Mouse (Mus musculus) skeletal muscle tissue, adult 2 months (tissue): ENCODE results near the gene Gm14226.
"Not testable (repeated sequence)": the region's sequence is repeated elsewhere in the genome, so short reads cannot be mapped to it uniquely, and the experiment has no call there.

Experiments
- DNase-seq: peaks from one replicate; pipeline ENCODE4 v3.0.0-alpha.2; 2012; ENCODE audit warnings: low read depth, low spot score

Gene Gm14226

DNA sequence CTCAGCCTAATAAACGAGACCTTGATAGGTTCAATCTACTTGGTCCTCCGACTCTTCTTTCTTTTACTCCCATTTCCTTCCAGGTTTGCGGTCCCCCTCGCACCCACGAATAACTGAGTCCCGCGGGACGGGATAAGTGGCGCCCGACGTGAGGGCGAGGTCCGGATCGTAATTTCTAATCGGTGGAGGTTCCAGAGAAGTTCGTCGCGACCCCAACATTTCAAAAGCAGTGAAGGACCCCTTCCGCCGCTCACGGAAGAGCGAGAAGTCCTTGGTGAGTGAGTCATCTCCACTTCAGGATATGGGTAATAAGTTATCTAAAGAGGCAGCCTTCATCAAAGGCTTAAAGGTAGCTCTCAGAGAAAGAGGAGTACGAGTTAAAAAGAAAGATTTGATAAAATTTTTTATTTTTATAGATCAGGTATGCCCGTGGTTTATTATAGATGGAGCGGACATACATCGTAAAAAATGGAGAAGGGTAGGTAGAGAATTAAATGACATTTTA is at the start of gene Gm14226:
Gene Gm14226 (plus strand): TSS at position 16 of the 505 bp plus-strand sequence.
- DNase-seq: not testable (repeated sequence)

- not testable (repeated sequence) for DNase-seq
Measured at GRCm38 (mm10) chr2:154969740-154970397, 48.2 kb upstream of the Gm14226 start.

DNA sequence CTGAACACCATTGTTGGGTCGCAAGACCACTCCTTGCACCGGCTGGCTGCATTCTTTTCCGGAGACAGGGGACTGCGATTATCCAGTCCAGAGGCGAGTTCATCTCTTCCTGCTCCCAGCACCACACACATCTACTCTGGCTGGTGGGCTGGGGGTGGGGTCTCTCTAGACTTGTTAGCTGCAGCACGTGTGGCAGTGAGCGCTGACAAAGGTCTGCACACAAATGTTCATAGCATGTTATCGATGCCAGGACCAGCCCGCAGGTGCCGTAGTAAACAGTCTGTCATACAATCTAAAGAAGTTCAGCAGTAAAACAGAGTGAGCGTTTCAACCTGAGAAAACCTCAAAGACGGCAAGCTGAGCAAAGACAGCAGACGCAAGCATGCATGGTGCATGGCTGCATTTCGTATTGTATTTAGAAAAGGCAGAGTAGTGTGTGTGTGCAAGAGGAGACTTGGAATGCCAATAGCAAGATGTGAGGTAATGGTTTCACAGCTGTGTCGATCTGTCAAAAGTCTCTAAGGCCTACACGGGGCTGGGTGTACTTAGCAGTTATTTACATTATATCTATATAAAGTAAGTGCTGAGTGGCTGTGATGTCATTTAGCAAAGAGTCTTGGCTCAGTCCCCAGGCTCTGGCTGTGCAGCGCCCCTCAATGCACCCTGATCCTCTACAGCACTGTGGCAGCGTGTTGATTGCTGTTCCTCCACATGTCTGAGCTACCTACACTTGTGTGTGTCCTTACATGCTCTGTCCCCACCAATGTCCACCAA is 46.0 kb upstream of the Gm14226 start:
- no peak for DNase-seq

- no peak for DNase-seq
Measured at GRCm38 (mm10) chr2:154972981-154973380, 45.1 kb upstream of the Gm14226 start.

GRCm38 (mm10) chr2:154986609-154987008 is 31.5 kb upstream of the Gm14226 start:
- DNase-seq: no peak

DNA sequence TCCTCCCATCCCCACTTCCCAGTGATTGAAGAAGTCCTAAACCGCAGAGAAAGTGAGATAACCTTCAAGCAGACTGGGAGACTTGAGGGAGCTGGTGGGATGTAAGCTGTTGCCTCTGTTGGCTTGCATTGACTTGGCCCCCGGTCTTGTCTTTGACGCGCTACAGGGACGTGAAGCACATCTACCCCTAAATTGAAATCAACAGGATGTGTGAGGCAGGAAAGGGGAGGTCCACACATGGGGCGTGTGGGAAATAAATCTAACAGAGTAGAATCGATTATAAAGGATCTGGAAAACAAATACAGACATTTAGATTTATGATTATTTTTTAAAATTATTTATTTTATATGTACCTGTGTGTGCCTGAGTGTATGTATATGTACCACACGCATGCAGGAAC is 26.7 kb upstream of the Gm14226 start:
- DNase-seq: no peak

DNA sequence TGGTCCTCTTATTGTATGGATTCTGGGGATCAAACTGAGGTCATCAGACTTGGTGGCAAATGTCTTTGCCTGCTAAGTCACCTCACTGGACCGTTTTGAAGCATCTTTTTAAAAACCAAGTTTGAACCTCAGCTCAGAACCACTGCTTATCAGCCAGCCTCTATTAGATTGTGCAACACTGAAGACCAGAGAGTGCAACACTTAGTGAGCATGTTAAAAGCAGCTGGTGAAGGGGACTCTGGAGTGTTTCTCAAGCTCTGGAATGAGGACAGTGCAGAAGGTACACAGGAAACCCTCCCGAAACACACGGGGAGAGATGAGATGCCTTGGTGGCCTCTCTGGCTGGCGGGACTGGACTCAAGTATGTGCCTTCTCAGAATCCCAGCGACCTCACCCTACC is 26.0 kb upstream of the Gm14226 start:
- DNase-seq: no peak

DNA sequence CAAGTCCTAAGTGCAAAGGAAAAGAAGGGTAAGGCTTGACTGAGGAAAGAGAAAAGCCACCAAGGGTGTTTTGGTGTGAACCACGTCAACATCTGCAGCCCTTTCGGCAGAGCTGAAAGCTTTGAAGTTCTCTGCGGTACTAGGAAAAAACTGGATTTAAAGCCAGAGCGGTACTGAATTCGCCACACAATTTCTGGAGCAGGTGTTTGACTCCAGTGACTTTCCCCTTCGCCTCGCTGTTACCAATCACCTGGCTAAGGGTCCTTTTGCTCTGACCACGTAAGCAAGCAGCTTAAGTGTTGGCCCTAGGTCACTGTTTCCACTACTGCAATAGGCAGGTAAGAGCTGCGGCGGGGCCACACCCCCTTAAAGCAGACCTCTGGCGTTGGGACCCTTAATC is 12.6 kb upstream of the Gm14226 start:
- DNase-seq: no peak

- no peak for DNase-seq
Measured at GRCm38 (mm10) chr2:155011086-155011656, 6.9 kb upstream of the Gm14226 start.

DNA sequence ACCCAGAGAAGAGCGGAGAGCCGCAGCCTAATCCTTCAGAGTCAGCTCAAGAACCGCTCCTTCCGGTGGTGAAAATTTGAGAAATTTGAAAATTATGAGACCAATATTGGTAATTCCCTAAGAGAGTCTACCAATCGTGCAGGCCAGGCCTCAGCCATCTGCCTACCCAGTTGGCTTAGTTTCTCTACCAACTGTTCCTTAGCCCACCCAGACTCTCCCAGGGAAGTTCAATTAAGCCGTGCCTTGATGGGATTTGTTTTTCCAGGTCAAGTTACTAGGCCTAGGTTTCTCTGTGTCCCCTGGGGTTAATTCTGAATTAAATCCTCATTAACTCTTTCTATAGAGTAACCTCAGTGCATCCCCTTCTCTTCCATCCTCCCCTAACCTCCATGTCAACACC is 5.1 kb upstream of the Gm14226 start:
- no peak for DNase-seq

DNA sequence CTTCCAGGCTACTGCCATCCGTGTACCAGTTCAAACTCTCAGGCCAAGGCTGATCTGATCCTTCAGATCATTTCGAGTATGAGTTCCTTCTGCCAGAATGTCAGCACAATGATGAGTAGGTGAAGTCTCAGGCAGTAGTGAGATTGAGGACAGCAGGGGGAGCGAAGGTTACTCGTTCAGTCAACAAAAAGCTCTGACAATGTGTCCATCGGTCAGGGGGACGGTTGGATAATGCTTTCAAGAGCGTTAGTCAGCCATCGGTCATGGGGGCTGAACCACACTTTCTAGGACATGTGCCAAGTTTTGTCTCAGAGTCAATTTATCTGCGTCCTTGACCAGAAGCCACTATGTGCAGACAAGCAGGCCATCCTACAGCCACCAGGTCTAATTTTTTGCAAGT is 1.3 kb upstream of the Gm14226 start:
- DNase-seq: not testable (repeated sequence)

DNA sequence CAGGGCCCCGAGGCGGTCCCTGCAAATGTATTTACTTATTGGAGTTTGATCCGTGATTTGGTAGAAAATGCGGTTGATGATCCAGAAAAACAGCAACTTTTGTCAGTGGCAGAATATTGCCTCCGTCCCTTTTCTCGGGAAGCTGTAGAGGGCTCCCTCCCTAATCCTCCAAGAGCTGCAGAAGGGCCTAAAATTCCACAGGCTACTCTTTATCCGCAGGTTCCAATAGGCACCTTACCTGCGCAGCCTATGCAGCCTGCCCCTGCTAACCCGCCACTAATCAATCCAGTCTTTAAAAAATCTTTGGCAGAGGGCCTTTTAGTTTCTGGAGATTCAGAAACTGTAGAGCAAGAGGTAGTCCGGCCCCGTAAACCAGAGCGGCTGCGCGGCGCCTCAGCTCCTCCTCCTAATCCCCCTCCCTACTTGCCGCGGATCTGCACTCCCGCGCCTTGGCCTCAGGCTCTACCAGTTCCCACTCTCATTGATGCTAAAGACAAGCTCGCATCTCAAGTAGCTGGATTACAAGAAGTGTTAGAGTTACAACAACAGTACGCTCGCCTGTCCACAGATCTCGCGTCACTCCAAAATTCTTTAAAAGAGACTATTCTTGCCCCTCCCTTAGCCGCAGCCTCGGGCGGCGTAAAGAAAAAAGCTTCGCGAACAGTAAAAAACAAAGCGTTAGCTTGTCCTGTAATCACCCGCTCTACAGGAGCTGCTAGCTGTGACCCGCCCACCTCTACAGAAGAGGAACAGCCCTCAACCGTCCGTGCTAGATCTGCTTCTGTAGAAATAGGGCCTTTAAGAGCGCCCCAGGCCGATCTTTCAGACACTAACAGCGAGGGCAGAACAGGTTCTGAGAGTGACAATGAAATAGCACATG is 936 bp downstream of the Gm14226 start:
- DNase-seq: peak; percentile 9

GRCm38 (mm10) chr2:155019673-155020072 is 1.6 kb downstream of the Gm14226 start:
- DNase-seq: peak; percentile 52

GRCm38 (mm10) chr2:155020247-155020826 is 2.3 kb downstream of the Gm14226 start:
- not testable (repeated sequence) for DNase-seq

- no peak for DNase-seq
Measured at GRCm38 (mm10) chr2:155030831-155031230, 12.8 kb downstream of the Gm14226 start.

- no peak for DNase-seq
Measured at GRCm38 (mm10) chr2:155032938-155033710, 15.1 kb downstream of the Gm14226 start.

DNA sequence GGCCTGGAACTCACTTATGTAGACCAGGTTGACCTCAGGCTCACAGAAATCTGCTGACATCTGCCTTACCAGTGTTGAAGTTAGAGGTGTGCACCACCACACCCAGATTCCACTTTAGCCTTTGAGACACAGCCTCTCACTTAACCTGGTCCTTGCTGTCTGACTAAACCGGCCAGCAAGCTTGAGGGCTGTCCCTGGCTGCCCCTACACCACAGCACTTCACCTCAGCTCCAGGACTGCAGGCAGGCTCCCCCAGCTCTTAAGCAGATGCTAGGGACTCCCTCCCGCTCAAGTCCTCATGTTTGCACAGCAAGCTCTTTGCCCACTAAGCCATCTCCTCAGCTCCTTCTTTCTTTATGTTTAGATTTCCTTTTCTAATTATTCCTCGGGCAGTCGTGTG is 21.9 kb downstream of the Gm14226 start:
- no peak for DNase-seq

GRCm38 (mm10) chr2:155044542-155044941 is 26.5 kb downstream of the Gm14226 start:
- DNase-seq: no peak

DNA sequence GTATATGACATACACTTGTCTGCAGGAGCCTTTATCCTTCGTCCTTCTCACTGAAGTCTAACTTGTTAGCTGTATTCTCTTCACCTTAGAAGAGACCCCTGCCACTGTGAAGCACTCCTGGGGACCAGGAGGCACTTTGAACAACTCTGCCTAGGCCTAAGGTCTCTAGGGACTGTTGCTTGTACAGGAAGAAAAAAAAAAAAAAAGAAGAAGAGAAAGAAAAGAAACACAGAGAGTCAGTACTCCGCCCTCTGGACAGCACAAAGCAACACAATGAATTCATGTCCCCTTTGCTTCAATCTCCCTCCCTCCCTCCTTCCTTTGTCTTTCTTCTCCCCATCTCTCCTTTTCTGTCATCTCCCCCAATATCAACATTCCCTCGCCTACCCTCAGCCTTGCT is 27.0 kb downstream of the Gm14226 start:
- no peak for DNase-seq

DNA sequence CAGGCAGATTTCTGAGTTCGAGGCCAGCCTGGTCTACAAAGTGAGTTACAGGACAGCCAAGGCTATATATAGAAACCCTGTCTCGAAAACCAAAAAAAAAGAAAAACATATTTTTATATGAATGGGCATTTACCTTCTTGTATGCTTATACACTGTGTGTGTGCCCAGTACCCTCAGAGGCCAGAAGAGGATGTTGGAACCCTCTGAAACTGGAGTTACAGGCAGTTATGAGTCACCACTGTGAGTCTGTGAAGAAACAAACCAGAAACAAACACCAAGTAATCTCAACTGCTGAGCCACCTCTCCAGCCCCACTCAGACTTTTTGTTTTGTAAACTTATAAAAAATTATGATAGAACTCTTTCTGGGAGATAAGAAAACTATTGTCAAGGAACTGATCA is 28.7 kb downstream of the Gm14226 start:
- no peak for DNase-seq
